Mouse (Mus musculus): ENCODE data around the gene 2210016F16Rik. TPM values are rescaled to one million over a fixed set of nuclear protein-coding genes. Genes with fewer than 3 reads are reported as not detected.
A peak's percentile ranks its signal among the peaks of the same experiment; 100 is the strongest.

The 2210016F16Rik gene
- 34.2 and 41.3 TPM in 2 replicates for polyA plus RNA-seq (2015; fragmentation: Nextera tagmentation; extraction: Ambion mirVana)

GRCm38 (mm10) chr13:58384779-58385546 lies at the start of gene 2210016F16Rik:
Gene 2210016F16Rik (minus strand): TSS chr13:58385225.

GRCm38 (mm10) chr13:58403243-58403642 lies 18.2 kb upstream of the 2210016F16Rik start, which contains the start of gene Hnrnpk:
Gene Hnrnpk (minus strand): TSS chr13:58403343.

GRCm38 (mm10) chr13:58402003-58402743 lies 17.1 kb upstream of the 2210016F16Rik start, which contains the start of gene Rmi1:
Gene Rmi1 (plus strand): TSS chr13:58402248.

GRCm38 (mm10) chr13:58358629-58359303 lies 26.3 kb downstream of the 2210016F16Rik start, which contains the start of gene Kif27:
Gene Kif27 (minus strand): TSS chr13:58359122.

Small RNAs within 50 kb of the gene (microRNA-seq; reads per million reads assigned to microRNA genes)
- gene Mir7-1 (ENCODE audit: borderline replicate concordance, insufficient number of aligned reads), result 510 reads per million, percentile 67 among the genes with 10 or more reads in this experiment

Other genes starting within 250 kb of the 2210016F16Rik start
- 67.7 and 87.3 TPM in 2 replicates for gene Idnk, start 227.6 kb downstream of the 2210016F16Rik start, polyA plus RNA-seq (2015; fragmentation: Nextera tagmentation; extraction: Ambion mirVana)
- 55.9 and 67.1 TPM in 2 replicates for gene Ubqln1, start 169.6 kb downstream of the 2210016F16Rik start, polyA plus RNA-seq (2015; fragmentation: Nextera tagmentation; extraction: Ambion mirVana)
- gene Gkap1, start 109.5 kb downstream of the 2210016F16Rik start, polyA plus RNA-seq (2015; fragmentation: Nextera tagmentation; extraction: Ambion mirVana), result 36.4 and 41.6 TPM in 2 replicates
- gene Kif27, start 26.1 kb downstream of the 2210016F16Rik start, polyA plus RNA-seq (2015; fragmentation: Nextera tagmentation; extraction: Ambion mirVana), result 0.38 and 0.59 TPM in 2 replicates
- gene Rmi1, start 17.0 kb upstream of the 2210016F16Rik start, polyA plus RNA-seq (2015; fragmentation: Nextera tagmentation; extraction: Ambion mirVana), result 16.2 and 20.7 TPM in 2 replicates
- gene Hnrnpk, start 18.1 kb upstream of the 2210016F16Rik start, polyA plus RNA-seq (2015; fragmentation: Nextera tagmentation; extraction: Ambion mirVana), result 547 and 758 TPM in 2 replicates
- gene Slc28a3, start 225.7 kb upstream of the 2210016F16Rik start, polyA plus RNA-seq (2015; fragmentation: Nextera tagmentation; extraction: Ambion mirVana), result not detected in 2 replicates

All from adrenal gland, postnatal 0 days (tissue).